Mouse (Mus musculus): ENCODE results near the gene D5Ertd577e. TPM values are rescaled to one million over a fixed set of nuclear protein-coding genes. Genes with fewer than 3 reads are reported as not detected.

The D5Ertd577e gene
- not detected in 2 replicates for polyA plus RNA-seq (2012; rRNA removed; ENCODE audit: low replicate concordance)

GRCm38 (mm10) chr5:95456506-95456905 lies at the start of gene D5Ertd577e:
Gene D5Ertd577e (plus strand): TSS chr5:95456806.

GRCm38 (mm10) chr5:95510458-95510857 lies 53.9 kb downstream of the D5Ertd577e start, which contains the start of gene Gm3286:
Gene Gm3286 (plus strand): TSS chr5:95510758.

Other genes with a start within 250 kb of the D5Ertd577e start
- gene Gm10424, start 184.0 kb upstream of the D5Ertd577e start, polyA plus RNA-seq (2012; rRNA removed; ENCODE audit: low replicate concordance): not detected in 2 replicates
- gene Gm3259, start 150.9 kb upstream of the D5Ertd577e start, polyA plus RNA-seq (2012; rRNA removed; ENCODE audit: low replicate concordance): not detected in 2 replicates
- gene Gm3286, start 54.0 kb downstream of the D5Ertd577e start, polyA plus RNA-seq (2012; rRNA removed; ENCODE audit: low replicate concordance): not detected in 2 replicates
- gene Gm7971, start 138.1 kb downstream of the D5Ertd577e start, polyA plus RNA-seq (2012; rRNA removed; ENCODE audit: low replicate concordance): not detected in 2 replicates

Data from duodenum, adult 2 months (tissue).